Mouse (Mus musculus) right cerebral cortex, adult 18-20 months (tissue): ENCODE data around the gene Tctn3.

ENCODE experiments used
- DNase-seq: peaks from one replicate; pipeline ENCODE4 v3.0.0; 2022; ENCODE audit warnings: mixed read lengths

Tctn3 gene

GRCm38 (mm10) chr19:40553849-40554248 lies 58.2 kb downstream of the Tctn3 start:
- no peak for DNase-seq

- DNase-seq = no peak
Observed at GRCm38 (mm10) chr19:40553014-40553789, 58.8 kb downstream of the Tctn3 start.

GRCm38 (mm10) chr19:40549516-40550135 lies 62.4 kb downstream of the Tctn3 start:
- DNase-seq = no peak

GRCm38 (mm10) chr19:40548796-40549515 lies 63.1 kb downstream of the Tctn3 start:
- DNase-seq = no peak

GRCm38 (mm10) chr19:40548386-40548785 lies 63.6 kb downstream of the Tctn3 start:
- no peak for DNase-seq
